Mouse (Mus musculus): Measurements from ENCODE around the gene Plekhf1.

- TF ChIP-seq CTCF (IDR thresholded peaks at IDR 0.05; ENCODE audit: borderline replicate concordance, extremely low read depth, insufficient read depth, insufficient read length): no peak
- no peak for TF ChIP-seq POLR2A (IDR thresholded peaks at IDR 0.05; ENCODE audit: borderline replicate concordance, extremely low read depth, insufficient read depth, insufficient read length, poor library complexity, severe bottlenecking)
These were observed 40.0 kb downstream of the Plekhf1 start for GRCm38 (mm10) chr7:38187796-38188195.

Data from brain, embryonic 14.5 days (tissue).